Mouse (Mus musculus) mouse trophoblast stem cell (cell line): ENCODE data around the gene Art4.
"Not testable (repeated sequence)": the region's sequence is repeated elsewhere in the genome, so short reads cannot be mapped to it uniquely, and the experiment has no call there.

Source experiments
- in situ Hi-C, 2 experiments: fragments of 300-500 bp; cut with MseI, MboI; formaldehyde crosslinking; loops; 2 replicates in 1 of 2; 3 replicates in 1 of 2; pipeline ENCODE4 v1.15.1; 2025

The Art4 gene

DNA sequence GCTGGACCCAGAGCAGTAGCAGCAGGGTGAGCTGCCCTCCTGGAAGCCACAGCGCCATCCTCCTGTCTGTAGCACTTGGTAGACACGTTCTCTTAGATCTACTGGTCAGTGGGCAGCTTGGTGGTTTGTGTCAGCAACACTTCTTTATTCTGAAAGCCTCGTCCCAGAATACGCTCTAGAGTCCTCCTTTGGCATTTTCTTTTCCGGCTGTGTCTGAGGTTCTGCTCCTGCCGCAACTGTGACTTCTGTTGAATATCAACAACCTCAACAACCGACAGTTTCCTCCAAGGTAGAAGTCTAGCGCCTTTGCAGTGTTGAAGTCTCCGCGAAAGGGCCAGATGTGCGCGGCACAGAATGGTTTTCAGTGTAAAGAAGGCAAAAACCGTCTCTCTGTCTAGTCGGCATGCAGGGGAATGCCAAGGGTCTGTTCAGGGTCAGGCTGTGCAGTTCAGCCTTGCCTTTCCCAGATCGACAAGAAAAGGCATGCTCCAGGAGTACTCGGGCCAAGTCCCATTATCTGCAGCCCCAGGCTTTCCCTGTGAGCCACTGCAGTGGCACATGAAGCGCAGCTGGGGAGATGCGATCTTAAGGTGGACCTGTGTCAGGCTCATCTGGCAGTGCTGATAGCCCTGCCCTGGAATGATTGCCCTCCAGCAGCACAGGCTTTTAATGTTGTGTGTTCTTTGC, at the start of gene Art4:
Art4 (minus strand) TSS at position 548 of the 687 bp plus-strand sequence.
- in situ Hi-C loops, result no loop called here

DNA sequence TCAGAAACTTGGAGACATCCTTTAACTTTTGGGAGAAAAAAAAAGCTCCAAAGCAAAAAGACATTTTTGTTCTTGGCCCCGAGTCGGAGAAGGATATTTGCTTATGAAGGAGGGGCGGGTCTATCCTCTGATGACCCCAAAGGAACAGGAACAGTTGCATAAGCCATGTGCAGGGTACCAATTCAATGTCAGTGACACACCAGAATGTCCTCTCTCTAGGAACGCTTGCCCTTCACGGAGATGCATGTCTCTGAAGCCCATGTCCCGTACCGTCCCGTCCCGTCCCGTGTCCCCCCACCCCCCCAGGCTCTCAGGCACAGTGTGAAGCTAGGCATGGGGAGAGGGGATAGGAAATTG, 49.4 kb upstream of the Art4 start:
- in situ Hi-C loops, result no loop called here

DNA sequence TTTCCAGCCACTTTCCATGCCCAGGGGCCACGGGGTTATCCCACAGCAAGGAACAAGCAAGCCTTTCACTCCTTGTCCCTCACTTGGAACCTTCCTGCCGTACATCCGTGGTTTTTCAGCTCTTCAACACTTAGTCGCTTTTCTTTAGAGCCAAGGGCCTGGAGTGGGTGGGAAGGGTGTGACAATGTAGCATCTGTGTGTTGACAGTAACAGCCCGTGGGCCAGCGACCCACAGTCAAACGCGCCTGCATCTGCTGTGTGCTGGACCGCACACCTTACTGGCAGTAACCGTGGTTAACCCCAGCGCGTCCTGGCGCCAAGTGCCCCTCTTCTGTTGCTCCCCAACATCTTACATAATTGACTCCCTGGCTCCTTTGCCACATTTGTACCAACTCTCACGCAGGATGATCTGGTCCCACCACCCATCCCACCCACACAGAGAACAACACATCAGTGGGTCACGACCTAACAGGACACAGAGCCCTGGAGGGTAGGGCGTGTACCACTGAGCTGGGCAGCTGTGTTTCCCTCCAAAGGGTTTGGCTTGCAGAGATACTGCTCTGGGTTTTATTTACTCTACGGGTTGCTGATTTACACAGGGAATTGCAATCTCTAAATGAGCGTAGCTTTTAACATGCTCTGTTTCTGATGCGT, 48.9 kb upstream of the Art4 start:
- in situ Hi-C loops, result no loop called here

DNA sequence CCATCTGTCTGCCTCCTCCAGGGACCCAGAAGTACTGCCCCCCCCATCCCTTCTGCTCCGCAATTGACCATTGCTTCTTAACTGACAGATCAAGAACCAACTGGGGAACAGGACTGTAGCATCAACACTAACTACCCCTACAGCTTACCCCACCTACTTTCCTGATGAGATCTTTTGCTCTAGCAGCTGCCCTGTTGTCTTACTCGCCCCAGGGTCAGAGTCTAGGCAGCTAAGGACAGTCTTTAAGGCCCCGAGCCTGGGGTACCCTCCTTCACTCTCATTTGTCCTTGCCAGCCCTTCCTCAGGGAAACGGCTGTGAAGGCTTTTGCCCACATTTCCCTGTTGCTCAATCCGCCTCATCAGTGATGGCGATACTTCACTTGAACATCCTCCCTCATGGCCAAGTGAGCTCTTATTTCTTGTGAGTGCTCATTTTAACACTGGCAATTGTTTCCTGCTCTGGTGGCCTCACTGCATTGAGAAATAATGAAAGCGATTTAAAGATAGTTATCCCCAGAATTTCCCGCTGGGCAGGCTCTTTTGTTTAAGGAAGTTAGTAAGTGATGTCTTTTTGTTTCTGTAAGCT, 46.4 kb upstream of the Art4 start:
- in situ Hi-C loops, result no loop called here

DNA sequence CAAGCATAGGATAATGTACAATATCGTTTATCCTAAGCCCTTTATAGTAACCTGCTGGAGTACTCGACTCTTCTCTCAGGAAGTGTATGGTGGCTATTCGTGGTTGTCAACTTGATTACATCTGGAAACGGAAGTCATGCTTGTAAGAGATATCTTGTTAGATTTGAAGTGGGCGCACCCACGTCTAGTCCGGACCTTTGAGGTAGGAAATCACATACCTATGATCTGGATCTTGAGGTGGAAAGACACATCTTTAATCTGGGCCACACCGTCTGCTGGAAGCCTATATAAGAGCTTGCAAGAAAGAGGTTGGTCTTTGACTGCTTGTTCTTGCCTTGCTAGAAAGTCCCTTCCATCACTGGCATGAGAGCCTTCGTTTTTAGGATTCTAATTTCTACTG, 45.0 kb upstream of the Art4 start:
- in situ Hi-C loops, result no loop called here

DNA sequence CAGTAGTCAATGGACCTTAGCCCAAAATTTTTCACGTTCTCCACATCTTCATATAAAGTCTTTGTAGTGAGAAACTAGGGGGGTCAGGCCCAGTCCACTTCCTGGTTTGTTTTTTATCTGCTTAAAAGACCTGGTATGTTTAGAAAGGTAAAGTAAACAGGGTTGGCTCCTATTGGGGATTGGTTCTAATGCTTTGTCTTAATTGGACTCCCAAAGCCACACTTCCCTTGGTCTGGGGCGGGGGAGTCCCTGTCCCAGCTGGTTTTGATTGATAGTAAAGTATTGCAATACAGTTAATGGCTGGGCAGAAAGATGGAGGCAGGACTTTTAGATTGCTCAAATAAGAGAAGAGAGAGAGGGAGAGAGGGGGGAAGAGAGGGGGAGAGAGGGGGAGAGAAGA, 43.5 kb upstream of the Art4 start:
- in situ Hi-C loops, result no loop called here

DNA sequence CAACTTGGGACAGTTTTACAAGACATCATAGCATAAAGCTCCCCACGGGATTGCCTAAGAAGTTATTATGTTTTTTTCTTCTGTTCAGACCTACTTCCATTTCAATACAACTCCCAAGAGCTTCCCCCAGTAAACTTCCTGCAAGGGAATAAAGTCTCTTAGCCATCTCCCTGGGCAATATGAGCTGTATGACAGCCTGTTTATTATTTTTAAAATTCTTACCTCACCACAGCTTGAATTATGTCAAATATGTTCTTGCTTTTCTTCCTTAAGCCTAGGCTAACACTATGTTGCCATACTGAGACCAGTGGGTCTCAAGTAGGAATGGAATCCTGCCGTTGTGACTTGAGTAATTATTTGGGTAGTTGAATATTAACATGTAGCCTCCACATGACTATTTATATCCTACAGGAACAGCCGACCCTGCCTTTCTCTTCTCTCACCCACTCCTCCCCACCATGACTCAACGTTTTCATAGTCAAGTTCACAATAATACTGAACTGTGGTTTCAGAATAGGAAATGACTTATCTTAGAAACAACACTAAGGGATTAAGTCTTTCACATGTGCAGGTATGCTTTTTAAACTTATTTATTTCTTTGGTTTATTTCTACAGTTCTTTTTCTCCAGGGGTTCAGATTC, 43.0 kb upstream of the Art4 start:
- in situ Hi-C loops, result no loop called here

DNA sequence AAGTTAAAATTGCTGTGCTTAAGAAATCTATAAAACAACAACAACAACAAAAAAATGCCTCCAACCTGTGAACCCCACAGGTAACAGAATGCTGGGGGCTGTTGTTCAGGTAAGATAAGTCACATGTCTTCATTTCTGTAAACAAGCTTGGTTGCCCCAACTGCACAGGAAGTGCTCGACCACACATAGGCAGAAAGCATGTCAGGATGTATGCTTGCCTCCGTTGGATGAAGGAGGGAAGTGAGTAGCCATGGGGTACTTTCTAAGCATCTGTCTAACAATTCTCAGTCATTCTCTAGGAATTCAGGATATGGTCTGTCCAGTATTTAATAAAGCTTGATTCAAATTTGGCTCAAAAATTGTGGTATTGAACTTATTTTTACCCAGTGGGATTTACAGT, 41.4 kb upstream of the Art4 start:
- in situ Hi-C loops, result no loop called here

DNA sequence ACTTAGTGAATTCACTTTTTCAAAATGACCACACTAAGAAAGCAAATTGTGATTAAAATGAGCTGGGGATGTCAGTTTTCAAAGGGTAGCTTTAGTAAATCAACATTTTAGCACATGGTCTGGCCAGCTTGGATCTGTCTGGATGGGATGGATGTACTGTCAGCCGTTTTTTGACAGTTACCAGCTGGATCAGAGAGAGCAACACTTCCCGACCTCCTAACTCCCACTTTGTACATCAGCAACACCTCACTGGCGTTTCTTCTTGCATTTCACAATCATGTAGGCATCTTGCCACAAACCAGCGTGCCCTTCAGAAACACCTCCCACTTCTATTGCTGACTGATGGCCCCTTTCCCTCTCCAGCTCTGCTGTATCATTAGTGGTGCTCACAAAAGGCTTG, 40.7 kb upstream of the Art4 start:
- in situ Hi-C loops, result no loop called here

DNA sequence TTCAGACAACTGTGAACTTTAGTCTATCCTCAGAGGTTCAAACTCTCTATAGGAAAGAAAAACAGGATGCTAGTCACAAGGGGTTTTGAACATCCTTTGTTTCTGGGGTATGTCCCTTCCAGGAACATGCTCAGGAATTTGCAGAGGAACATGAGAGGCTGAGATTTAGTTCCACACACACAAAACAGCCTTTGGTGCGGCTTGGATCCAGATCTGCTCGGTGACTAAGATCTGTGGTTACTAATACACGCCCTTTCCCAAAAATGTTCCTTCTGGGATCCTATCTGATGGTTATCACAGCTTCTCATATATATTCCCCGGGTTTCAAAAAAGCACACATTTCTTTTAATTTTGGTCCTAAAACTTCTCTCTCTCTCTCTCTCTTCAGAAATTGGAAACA, 40.3 kb upstream of the Art4 start:
- in situ Hi-C loops, result no loop called here

DNA sequence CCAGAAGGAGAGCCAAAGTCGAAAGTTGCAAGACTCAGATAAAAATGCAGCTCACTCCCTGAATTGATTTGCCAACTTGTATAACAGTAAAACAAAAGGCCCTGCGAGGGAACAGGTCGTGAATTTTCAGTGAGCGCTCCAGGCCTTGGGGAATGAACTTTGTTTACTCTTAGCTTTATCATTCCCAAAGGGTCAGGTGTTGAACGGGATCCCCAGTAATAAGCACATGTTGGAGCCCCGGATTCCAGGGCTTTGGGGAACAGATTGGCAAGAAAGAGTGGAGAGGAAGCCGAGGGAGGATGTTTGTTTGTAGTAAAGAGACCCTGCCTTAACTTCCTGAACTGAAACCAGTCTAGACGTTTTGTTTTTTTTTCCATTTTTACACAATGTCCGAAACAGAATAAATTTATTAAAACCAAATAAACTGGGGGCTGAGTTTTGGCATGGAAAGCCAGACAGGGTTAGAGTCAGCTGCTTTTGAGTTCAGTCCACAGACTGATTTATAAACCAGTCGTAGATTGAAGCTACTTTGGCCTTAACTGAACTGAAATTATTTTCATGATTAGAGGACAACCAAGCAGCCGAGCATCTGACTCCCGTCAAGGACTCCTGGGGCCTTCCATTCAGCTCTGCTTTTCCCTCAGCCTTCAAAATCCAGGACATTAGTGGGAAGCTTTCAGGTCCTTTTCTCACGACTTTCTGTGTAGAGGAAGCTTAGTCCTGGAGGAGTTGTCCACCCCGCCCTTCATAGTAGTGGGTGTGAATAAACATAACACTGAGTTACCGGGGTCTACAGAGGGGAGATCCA, 37.2 kb upstream of the Art4 start:
- in situ Hi-C loops, result no loop called here

DNA sequence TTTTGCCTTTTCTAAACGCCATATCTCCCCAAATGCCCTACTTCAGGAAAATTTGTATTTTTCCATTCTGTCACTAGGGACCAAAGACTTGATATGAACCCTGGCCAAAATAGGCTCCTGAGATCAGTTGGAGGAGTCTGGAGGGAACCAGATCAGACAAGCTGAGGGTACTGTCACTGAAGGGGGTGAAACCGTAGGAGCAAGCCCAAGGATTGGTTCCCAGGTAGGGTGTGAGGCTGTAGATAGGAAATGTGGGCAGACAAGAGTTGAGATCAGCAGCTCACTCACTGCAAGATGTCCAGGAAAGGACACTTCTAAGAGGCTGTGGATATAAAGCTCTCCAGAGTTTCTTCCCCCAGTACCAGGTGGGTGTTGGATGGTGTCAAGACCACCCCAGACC, 34.5 kb upstream of the Art4 start:
- in situ Hi-C loops, result no loop called here

DNA sequence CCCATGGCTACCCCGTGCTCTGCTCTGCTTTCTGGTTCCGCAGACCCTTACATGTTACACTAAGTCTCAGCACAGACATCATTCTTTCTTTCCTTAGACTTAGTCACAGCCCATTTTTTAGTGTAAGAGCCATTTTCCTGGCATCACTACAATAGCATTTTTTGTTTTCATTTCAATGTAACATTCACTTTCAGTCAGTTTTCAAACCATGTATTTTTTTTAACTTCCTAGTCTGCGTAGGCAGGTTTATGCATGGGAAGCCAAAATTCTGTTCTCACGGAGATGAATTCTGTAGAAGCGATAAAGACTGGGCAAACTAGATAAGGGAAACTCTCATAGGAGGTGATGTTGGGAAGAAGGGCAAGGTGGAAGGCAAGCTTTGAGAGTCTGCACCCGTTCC, 32.0 kb upstream of the Art4 start:
- in situ Hi-C loops, result no loop called here

DNA sequence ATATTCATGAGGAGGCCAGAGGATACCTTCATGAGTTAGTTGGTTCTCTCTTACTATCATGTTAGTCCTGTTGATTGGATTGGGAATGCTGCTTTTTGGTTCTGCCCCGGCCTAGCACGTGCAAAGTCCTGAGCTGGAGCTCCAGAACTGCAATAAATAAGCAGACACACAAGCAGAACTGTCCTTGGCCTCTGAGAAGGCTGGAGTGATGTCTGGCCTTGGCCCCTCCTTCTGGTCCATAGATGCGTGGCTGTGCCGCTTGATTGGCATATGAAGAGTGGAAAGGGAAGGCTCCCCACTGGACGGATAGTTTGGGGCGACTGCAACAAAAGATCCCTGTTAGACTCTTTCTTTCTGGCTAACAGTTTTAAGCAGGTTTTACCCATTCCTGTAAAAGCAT, 31.5 kb upstream of the Art4 start:
- in situ Hi-C loops, result no loop called here

DNA sequence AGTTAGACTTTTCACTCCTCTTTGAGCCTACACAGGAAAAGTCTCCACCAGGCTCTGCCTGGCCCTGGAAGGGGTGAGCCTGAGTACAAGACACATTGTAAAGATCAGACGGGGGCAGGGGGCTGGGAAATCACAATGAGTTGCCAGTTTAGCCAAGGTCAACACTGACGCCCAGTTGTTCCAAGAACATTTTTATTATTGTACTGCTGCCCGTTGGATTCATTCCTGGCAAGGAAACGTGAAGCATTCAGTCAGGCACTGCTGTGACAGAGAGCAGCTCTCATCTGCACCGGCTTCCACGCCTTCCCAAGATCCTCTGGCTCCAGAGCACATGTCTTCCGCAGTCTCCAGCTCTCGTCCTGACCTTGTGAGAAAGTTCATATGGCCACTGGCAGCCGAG, 30.3 kb upstream of the Art4 start:
- in situ Hi-C loops, result no loop called here

DNA sequence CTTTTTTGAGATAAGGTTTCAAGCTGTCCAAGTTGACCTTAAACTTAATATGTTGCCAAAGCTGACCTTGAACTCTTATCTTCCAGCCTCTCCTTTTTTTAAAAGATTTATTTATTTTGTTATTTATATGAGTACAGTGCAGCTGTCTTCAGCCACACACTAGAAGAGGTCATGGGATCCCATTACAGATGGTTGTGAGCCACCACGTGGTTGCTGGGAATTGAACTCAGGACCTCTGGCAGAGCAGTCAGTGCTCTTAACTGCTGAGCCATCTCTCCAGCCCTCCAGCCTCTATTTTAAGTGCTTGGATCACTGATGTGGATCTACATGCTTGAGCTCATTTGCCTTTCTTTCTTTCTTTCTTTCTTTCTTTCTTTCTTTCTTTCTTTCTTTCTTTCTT, 27.2 kb upstream of the Art4 start:
- in situ Hi-C loops, result not testable (repeated sequence)

DNA sequence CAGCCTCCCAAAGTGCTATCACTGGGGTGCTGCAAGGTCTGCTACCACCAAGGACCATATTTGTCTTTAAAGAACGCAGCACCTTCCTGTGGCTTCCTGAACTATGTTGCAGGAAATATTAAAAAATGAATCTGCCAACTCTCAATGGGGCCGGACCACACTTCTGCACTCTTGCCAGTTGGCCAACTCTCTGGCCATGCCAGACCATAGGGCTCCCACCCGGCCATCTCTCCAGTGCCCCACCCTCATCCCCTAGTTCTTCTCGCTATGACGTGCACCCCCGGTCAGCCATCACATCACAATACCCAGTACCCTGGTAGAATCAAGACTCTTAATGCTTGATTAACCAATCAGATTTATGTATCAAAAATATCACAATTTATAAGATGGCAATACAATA, 26.4 kb upstream of the Art4 start:
- in situ Hi-C loops, result no loop called here

DNA sequence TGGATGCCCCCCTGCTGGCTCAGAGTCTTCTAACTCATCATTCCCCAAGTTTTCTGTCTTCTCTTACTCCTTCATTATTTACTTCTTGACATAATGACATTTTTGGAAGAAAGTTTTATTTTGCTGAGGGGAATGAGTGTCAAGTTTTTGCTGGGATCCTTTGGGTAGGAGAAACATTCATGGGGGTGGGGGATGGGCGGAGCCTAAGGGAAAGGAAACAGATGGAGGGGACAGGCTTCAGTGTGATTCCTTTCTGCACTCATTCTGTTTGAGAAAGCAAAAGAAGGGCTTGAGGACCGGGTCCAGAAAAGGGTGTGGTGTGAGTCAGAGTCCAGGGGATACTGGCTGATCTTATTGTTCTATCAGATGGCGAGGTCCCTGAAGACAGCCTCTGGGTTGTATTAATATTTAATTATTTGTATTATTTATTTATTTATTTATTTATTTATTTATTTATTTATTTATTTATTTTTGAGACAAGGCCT, 25.9 kb upstream of the Art4 start:
- in situ Hi-C loops, result no loop called here

DNA sequence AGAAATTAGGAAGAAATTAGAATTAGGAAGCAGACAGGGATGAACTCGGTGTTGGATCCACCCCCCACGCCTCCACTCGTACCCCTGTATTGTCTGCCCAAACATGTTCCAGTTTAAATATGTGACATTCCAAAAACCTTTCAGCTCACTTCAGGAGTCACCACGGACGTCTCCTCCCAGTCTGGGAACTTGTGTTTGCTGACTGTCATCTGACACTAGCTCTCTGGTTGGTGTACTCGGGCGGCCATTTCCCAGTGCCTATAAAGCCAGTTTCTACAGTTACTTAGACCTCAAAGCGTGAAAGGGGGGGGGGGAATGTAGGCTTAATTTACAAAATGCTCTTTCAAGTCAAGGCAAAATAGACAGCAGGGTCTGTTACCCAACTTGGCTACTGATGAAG, 24.1 kb upstream of the Art4 start:
- in situ Hi-C loops, result no loop called here

DNA sequence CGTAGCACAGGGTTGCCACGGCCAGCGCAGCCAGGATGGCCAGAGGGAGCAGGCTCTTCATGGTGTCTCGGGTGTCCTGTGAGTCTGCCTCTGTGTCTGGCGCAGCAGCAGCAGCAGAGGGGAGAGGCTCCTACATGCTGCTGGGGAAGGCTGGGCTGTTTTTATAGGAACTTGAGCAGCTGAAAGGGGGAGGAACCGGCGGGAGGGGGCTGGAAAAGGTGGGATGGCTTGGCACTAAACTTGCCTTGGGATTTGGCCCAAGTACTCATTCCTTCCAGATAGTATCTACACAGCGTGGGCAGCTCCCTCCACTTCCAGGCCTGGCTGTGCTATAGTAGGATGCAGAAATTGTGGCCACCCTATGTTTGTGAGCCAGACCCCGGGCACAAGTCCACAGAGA, 18.1 kb upstream of the Art4 start, which contains the start of gene Mgp:
Mgp (minus strand) TSS at position 154 of the 400 bp plus-strand sequence.
- in situ Hi-C loops, result no loop called here

DNA sequence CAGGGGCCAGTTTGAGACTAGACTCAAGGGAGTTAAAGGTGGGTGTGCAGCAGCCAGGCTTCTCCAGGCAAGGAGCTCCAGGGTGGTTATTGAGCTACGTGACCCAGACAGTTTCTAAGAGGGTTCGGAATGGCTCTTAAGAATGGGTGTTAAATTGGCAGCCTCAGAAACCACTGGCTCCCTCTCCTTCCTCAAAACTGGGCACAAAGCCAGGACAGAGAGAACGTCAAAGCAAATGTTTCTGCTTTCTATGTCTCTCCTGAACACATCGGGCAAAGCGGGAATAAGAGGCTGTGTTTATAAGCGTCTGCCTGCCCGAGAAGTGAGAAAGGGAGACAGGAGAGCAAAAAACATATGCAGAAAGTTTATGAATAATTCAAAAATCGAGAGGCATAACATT, 17.1 kb upstream of the Art4 start:
- in situ Hi-C loops, result no loop called here

DNA sequence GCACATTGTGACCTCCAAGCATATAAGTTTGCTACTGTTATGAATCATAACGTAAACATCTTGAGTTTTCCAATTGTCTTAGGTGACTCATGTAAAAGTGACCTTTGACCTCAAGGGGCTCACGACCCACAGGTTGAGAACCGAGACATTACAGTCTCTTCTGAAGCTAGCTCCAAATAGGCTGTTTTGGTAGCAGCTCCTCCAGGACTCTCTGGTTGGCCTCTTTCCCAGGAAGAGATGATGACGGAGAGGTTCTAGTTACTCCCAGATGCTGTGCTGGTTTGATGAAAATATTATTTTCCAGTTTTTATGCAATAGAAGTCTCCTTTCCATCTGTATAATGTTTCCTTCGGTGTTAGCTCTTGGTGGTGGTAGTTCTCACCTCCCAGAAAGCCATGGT, 11.4 kb upstream of the Art4 start:
- in situ Hi-C loops, result loop anchor here in 1 of 2 experiments (10.0 kb wide), 1 partner anchor 96 kb away; no protein-coding TSS in a partner anchor
